Mouse (Mus musculus) skeletal muscle tissue, postnatal 0 days (tissue): ENCODE data around the gene Abraxas1. TPM values are rescaled to one million over a fixed set of nuclear protein-coding genes. Genes with fewer than 3 reads are reported as not detected.

ENCODE experiments used
- polyA plus RNA-seq: library from polyadenylated mRNA; unstranded; fragments of >200 nt; fragmentation: Nextera tagmentation; extraction: Ambion mirVana; gene quantifications from 2 replicates; pipeline ENCODE4 v1.2.1, GENCODE M21; 2015

Abraxas1 gene
- 14.7 and 16.3 TPM in 2 replicates for polyA plus RNA-seq

DNA sequence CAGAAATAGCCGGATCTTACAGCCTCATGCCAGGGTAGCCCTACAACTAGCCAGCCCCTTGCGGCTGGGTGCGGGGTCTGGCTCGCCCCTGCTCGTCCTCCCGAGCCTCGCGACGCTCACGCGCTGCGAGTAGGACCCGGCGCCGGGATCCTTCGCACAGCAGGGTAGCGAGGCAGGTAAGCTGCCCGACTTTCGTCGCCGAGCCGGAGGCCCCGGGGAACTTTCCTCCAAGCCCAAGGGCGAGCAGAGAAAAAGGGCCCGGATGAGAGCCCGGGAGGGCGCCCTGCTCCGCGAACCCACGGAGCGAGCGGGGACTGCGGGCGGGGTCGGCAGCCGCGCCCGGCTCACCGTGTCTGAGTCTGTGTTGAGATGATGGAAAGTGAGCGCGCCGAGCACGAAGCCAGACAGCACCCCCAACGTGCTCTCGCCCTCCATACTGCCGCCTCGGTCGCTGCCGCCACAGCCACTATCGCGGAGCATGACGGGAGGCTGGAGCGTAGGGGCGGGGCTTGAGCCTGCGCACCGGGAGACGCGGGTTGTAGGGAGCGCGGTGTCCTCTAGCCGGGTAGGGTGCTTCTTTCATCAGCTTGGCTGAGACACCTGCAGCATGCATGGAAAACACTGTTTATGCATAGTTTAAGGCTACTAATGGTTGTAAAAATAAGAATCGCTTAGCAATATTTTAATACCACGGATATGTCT lies at the start of gene Abraxas1:
Gene Abraxas1, minus strand, starts transcription at position 483 of the 702 bp plus-strand sequence.

DNA sequence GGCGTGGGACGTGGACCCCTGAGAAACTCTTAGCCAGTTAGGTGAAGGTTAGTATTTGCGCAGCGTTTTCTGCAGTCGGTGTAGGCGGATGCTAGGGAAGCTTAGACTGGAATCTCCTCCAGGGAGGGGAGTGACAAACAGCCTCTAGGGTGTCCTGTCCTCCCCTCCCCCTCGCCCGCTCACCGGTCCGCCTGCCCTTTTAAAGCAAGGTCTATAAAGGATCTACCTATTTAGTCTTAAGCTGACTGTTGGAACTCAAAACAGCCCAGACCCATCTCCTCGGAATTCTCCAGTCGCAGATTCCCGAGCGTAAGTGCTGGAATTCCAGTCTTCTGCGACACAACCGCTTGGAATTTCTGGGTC lies 24.7 kb upstream of the Abraxas1 start, which contains the start of gene Gpat3:
Gene Gpat3, plus strand, starts transcription at position 229 of the 363 bp plus-strand sequence.

DNA sequence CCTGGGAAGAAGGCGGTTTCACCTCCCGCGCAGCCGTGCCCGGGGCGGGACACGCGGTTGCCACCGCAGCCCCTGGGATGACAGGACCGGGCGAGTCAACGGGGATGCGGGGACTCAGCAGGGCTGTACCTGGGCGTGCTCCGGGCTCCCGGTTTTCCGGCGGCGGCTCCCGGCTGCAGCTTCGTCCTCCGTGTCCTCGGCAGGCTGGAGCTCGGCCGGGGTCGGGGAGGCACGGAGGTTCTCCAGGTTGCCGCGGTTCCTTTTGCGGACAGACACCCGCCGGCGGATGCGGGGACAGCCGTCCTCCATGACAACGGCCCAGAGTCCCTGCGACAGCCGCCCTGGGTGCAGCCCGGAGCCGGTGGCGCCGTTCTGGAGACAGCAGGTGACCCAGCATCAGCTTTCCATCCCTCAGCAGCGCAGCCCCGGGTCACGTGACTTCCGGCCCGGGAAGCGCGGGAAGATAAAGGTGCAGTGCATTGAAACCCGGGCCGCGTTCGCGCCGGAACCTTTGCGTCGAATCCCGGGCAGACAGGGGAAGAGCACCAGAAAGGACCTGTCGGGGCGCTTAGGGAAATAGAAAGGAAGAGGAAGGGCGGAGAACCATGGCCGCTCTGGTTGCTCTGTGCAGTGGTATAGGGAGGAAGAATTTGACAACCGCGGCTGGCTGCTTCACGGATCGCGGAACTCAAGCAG lies 22.5 kb downstream of the Abraxas1 start, which contains the start of the genes Helq and Mrps18c:
Gene Helq, minus strand, starts transcription at position 434 of the 696 bp plus-strand sequence.
Gene Mrps18c, plus strand, starts transcription at position 463 of the 696 bp plus-strand sequence.

Other genes starting within 250 kb of the Abraxas1 start
- gene Plac8, start 248.7 kb downstream of the Abraxas1 start, polyA plus RNA-seq, result 15.0 and 15.4 TPM in 2 replicates
- 37.3 and 37.7 TPM in 2 replicates for gene Coq2, start 145.8 kb downstream of the Abraxas1 start, polyA plus RNA-seq
- 1.6 and 2.2 TPM in 2 replicates for gene Hpse, start 101.2 kb downstream of the Abraxas1 start, polyA plus RNA-seq
- 4.4 and 5.0 TPM in 2 replicates for gene Helq, start 22.4 kb downstream of the Abraxas1 start, polyA plus RNA-seq
- gene Mrps18c, start 22.3 kb downstream of the Abraxas1 start, polyA plus RNA-seq, result 133 and 143 TPM in 2 replicates
- gene Gpat3, start 24.7 kb upstream of the Abraxas1 start, polyA plus RNA-seq, result 10.3 and 46.1 TPM in 2 replicates